8 mouse cellular contexts compared by ENCODE assay signal in the genomic region with DNA sequence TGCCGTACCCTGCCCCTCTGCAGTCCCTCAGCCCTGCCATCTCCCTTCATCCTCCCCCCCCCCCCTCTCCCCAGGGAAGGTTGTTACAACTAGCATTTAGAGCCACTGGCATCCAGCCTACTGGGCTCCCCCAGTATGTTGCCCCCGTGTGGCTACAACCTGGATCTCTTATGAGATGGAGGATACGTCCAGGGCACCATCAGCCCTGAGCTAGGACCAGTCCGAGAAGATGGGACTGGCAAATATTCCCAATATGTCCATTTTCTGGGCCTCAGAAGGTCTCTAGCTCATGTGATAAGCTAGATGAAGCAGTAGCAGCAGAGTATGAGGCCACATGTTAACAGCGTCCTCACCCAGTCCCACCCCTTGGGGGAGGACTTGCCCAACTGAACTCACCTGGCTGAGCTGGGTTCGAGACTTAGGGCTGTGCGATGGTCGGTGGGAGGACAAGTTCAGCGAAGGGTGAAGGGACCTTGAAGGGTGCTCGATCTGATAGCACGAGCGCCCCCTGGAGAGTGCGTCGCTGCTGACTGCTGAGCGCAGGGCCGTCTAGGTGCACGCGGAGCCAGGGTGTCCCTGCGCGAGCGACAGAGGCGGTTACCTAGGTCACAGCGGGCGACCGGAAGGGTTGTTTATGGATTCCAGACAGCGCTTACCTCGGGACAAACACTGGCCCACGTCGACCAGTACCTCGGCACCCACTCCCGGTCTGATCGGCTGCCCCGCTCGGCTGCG. TPM values are rescaled to one million over a fixed set of nuclear protein-coding genes. Genes with fewer than 3 reads are reported as not detected.
DNase-seq lines count a peak whose midpoint lies in the region; ATAC-seq and TF ChIP-seq lines count a peak whose summit lies in the region.

No protein-coding gene starts in this region.

- peak; percentile 89 for DNase-seq in NIH3T3 (ENCODE audit: low read depth)
- peak; percentile 87 for DNase-seq in cerebellum, adult 9-11 months
- peak; percentile 77 to 81 for DNase-seq in frontal cortex, postnatal 10 days (ENCODE audit: low spot score in 2 of 2)
- peak; percentile 85 for DNase-seq in hindbrain, embryonic 11.5 days (ENCODE audit: low spot score)
- peak; percentile 88 to 89 for DNase-seq in layer of hippocampus, postnatal 10 days (ENCODE audit: low spot score in 2 of 2)
- DNase-seq in lung, postnatal 0 days (ENCODE audit: low spot score): peak; percentile 90
- peak; percentile 67 for DNase-seq in ovary, postnatal 10 days (ENCODE audit: low spot score)
- peak; percentile 83 to 93 for DNase-seq in thymus, postnatal 10 days (ENCODE audit: low spot score in 2 of 2)

- peaks cover 4% of the 10 kb centered on the region; the same call in 1 of the 2 replicates for H3K4me1 ChIP-seq in hindbrain, embryonic 11.5 days (replicated peaks; ENCODE audit: control insufficient read depth, insufficient read depth, low read length)
- H3K4me1 ChIP-seq in lung, postnatal 0 days (ENCODE audit: insufficient read depth, low read depth, low read length): peaks cover 8% of the 10 kb centered on the region

- peak overlapping the region; percentile 88 for H3K4me2 ChIP-seq in hindbrain, embryonic 11.5 days (replicated peaks; ENCODE audit: low read depth, low read length)
- H3K4me2 ChIP-seq in lung, postnatal 0 days (replicated peaks; ENCODE audit: low read depth, low read length): peak overlapping the region; percentile 85

- H3K27ac ChIP-seq in hindbrain, embryonic 11.5 days (ENCODE audit: low read depth, low read length): peak overlapping the region; percentile 89
- H3K27ac ChIP-seq in lung, postnatal 0 days (ENCODE audit: low read length): peak overlapping the region; percentile 88

- TF ChIP-seq EP300 in lung, postnatal 0 days (IDR thresholded peaks at IDR 0.05): no peak

- peak; percentile 81 for ATAC-seq in hindbrain, embryonic 11.5 days (ENCODE audit: low FRiP score)
- peak; percentile 92 for ATAC-seq in lung, postnatal 0 days

- peaks cover 11% of the 10 kb centered on the region; the same call in 1 of the 2 replicates for H3K36me3 ChIP-seq in hindbrain, embryonic 11.5 days (ENCODE audit: control insufficient read depth, insufficient read depth, low read length)
- H3K36me3 ChIP-seq in lung, postnatal 0 days (ENCODE audit: insufficient read depth, low read length): peaks cover 27% of the 10 kb centered on the region

- H3K9me3 ChIP-seq in hindbrain, embryonic 11.5 days (ENCODE audit: control insufficient read depth, low read length): no peaks in the 10 kb centered on the region
- H3K9me3 ChIP-seq in lung, postnatal 0 days (ENCODE audit: low read length): no peaks in the 10 kb centered on the region

- H3K9ac ChIP-seq in hindbrain, embryonic 11.5 days (ENCODE audit: low read depth, low read length): peak overlapping the region; percentile 88
- peak overlapping the region; percentile 56 for H3K9ac ChIP-seq in lung, postnatal 0 days (replicated peaks; ENCODE audit: low read depth)

- peaks cover 17% of the 10 kb centered on the region for H3K27me3 ChIP-seq in hindbrain, embryonic 11.5 days (ENCODE audit: control insufficient read depth, insufficient read depth, low read length)
- peaks cover 20% of the 10 kb centered on the region for H3K27me3 ChIP-seq in lung, postnatal 0 days (replicated peaks; ENCODE audit: insufficient read depth, low read length)

- TF ChIP-seq CTCF in lung, postnatal 0 days (IDR thresholded peaks at IDR 0.05): peak; percentile 81

- WGBS in hindbrain, embryonic 11.5 days: 3% methylated on average over 35 of the region's 35 CpGs
- WGBS in lung, postnatal 0 days: 1% methylated on average over 35 of the region's 35 CpGs

- peak overlapping the region; percentile 65 for H3K4me3 ChIP-seq in hindbrain, embryonic 11.5 days (ENCODE audit: low read depth, low read length)
- H3K4me3 ChIP-seq in lung, postnatal 0 days (ENCODE audit: low read depth, low read length): peak overlapping the region; percentile 68

RNA-seq across cellular contexts. Expression of a gene that starts 0.5 kb away (rescaled TPM):
- 7.4 and 7.9 TPM in 2 replicates for polyA plus RNA-seq in hindbrain, embryonic 11.5 days (2014; fragmentation: Nextera tagmentation; extraction: Ambion mirVana)
- total RNA-seq in layer of hippocampus, postnatal 10 days (2021): 10 to 100 TPM; 27.9 to 29.1 TPM
- 5.9 and 8.7 TPM in 2 replicates for polyA plus RNA-seq in lung, postnatal 0 days (2015; fragmentation: Nextera tagmentation; extraction: Ambion mirVana)

RNA-seq across cellular contexts. Expression of a gene that starts 3.6 kb away (rescaled TPM):
- polyA plus RNA-seq in hindbrain, embryonic 11.5 days (2014; fragmentation: Nextera tagmentation; extraction: Ambion mirVana): 1.4 and 1.7 TPM in 2 replicates
- total RNA-seq in layer of hippocampus, postnatal 10 days (2021): 1 to 10 TPM; 1.1 to 1.4 TPM
- polyA plus RNA-seq in lung, postnatal 0 days (2015; fragmentation: Nextera tagmentation; extraction: Ambion mirVana): 2.1 and 2.2 TPM in 2 replicates

RNA-seq across cellular contexts. Expression of a gene that starts 5.9 kb away (rescaled TPM):
- polyA plus RNA-seq in hindbrain, embryonic 11.5 days (2014; fragmentation: Nextera tagmentation; extraction: Ambion mirVana): 1.7 and 2.6 TPM in 2 replicates
- 1 to 10 TPM; 3.7 to 4.2 TPM for total RNA-seq in layer of hippocampus, postnatal 10 days (2021)
- 33.2 and 34.9 TPM in 2 replicates for polyA plus RNA-seq in lung, postnatal 0 days (2015; fragmentation: Nextera tagmentation; extraction: Ambion mirVana)

RNA-seq across cellular contexts. Expression of a gene that starts 11.5 kb away (rescaled TPM):
- not detected in 2 replicates for polyA plus RNA-seq in hindbrain, embryonic 11.5 days (2014; fragmentation: Nextera tagmentation; extraction: Ambion mirVana)
- total RNA-seq in layer of hippocampus, postnatal 10 days (2021): under 1 TPM; 0.13 to 0.18 TPM
- polyA plus RNA-seq in lung, postnatal 0 days (2015; fragmentation: Nextera tagmentation; extraction: Ambion mirVana): not detected in 2 replicates

RNA-seq across cellular contexts. Expression of a gene that starts 17.7 kb away (rescaled TPM):
- polyA plus RNA-seq in hindbrain, embryonic 11.5 days (2014; fragmentation: Nextera tagmentation; extraction: Ambion mirVana): 133 and 140 TPM in 2 replicates
- 10 to 100 TPM; 73.2 to 82.3 TPM for total RNA-seq in layer of hippocampus, postnatal 10 days (2021)
- polyA plus RNA-seq in lung, postnatal 0 days (2015; fragmentation: Nextera tagmentation; extraction: Ambion mirVana): 73.7 and 80.7 TPM in 2 replicates

Comparison
In these comparisons a context has a peak if more than half of its experiments do, and no peak if none do; other contexts are left out.
1. Peak in every context shown above with its lines: DNase-seq, ATAC-seq, H3K4me3 ChIP-seq and H3K27ac ChIP-seq.